Mouse (Mus musculus) CH12.LX (cell line): ENCODE measurements around the gene Dclk2. TPM values are rescaled to one million over a fixed set of nuclear protein-coding genes. Genes with fewer than 3 reads are reported as not detected.

ENCODE experiments used
- DNase-seq: peaks from one replicate; pipeline ENCODE4 v3.0.0-alpha.2; 2013; ENCODE audit errors: extremely low read depth
- H3K27ac ChIP-seq: 2 replicates; pipeline ENCODE4 v1.5.1; 2012; ENCODE audit warnings: low read depth, mild to moderate bottlenecking, control low read depth, moderate library complexity; ENCODE audit not compliant: insufficient read depth
- H3K27me3 ChIP-seq: replicated peaks from 2 replicates; pipeline ENCODE3; 2012; ENCODE audit warnings: inconsistent platforms
- H3K36me3 ChIP-seq, 2 experiments: replicated peaks in 1 of 2; 2 replicates each; pipeline versions ENCODE3 to v1.6.1; 2012; ENCODE audit warnings: inconsistent platforms in 1 of 2, low read length in 1 of 2, mild to moderate bottlenecking in 1 of 2, mixed read lengths in 1 of 2, moderate library complexity in 1 of 2; ENCODE audit not compliant: control insufficient read depth in 1 of 2, insufficient read depth in 1 of 2
- H3K4me1 ChIP-seq, 2 experiments: 2 replicates each; pipeline ENCODE4 v1.6.1; 2012; ENCODE audit warnings: inconsistent platforms in 1 of 2, moderate library complexity in 1 of 2; ENCODE audit not compliant: insufficient read depth in 2 of 2, control insufficient read depth in 1 of 2
- H3K4me2 ChIP-seq: 2 replicates; pipeline ENCODE4 v1.6.1; 2012; ENCODE audit warnings: low read depth, mild to moderate bottlenecking, control low read depth; ENCODE audit not compliant: poor library complexity, insufficient read depth, severe bottlenecking
- H3K4me3 ChIP-seq, 3 experiments: fragments of 150-350 bp in 1 of 3; sonication (generic) in 1 of 3; replicated peaks in 1 of 3; 2 replicates each; pipeline versions ENCODE3 to v1.5.1; 2011 to 2012; ENCODE audit warnings: low read depth in 2 of 3, low read length in 2 of 3, mild to moderate bottlenecking in 2 of 3, moderate library complexity in 2 of 3, control low read depth in 1 of 3, improper control_type of control experiment in 1 of 3, inconsistent platforms in 1 of 3, mixed read lengths in 1 of 3; ENCODE audit not compliant: poor library complexity in 1 of 3
- H3K79me2 ChIP-seq: replicated peaks from 2 replicates; pipeline ENCODE4 v1.6.1; 2012; ENCODE audit warnings: mild to moderate bottlenecking, moderate library complexity; ENCODE audit not compliant: control insufficient read depth, poor library complexity, insufficient read depth, severe bottlenecking; ENCODE audit errors: extremely low read depth
- H3K9ac ChIP-seq: 2 replicates; pipeline ENCODE4 v1.6.1; 2012; ENCODE audit warnings: low read depth, mild to moderate bottlenecking, control low read depth, moderate library complexity; ENCODE audit not compliant: insufficient read depth
- H3K9me3 ChIP-seq: replicated peaks from 2 replicates; pipeline ENCODE3; 2012; ENCODE audit warnings: low read length, inconsistent platforms, mixed read lengths
- BHLHE40 ChIP-seq: IDR thresholded peaks from 2 replicates; pipeline ENCODE4 v1.6.1; 2011; ENCODE audit warnings: mild to moderate bottlenecking, low read depth, low read length, improper control_type of control experiment
- CHD2 ChIP-seq: IDR thresholded peaks from 2 replicates; pipeline ENCODE4 v1.6.1; 2011; ENCODE audit warnings: low read length, improper control_type of control experiment
- E2F4 ChIP-seq: IDR thresholded peaks from 2 replicates; pipeline ENCODE4 v1.6.1; 2011; ENCODE audit warnings: low read depth, low read length, improper control_type of control experiment; ENCODE audit not compliant: insufficient replicate concordance
- EP300 ChIP-seq: IDR thresholded peaks from 2 replicates; pipeline ENCODE4 v1.6.1; 2011; ENCODE audit warnings: low read length, improper control_type of control experiment
- ETS1 ChIP-seq: conservative IDR thresholded peaks from 2 replicates; pipeline ENCODE4 v1.6.1; 2012; ENCODE audit warnings: low read depth, mild to moderate bottlenecking, inconsistent platforms, low read length, improper control_type of control experiment, moderate library complexity
- IRF4 ChIP-seq: IDR thresholded peaks from 2 replicates; pipeline ENCODE4 v1.6.1; 2014; ENCODE audit warnings: low read depth, mild to moderate bottlenecking, inconsistent platforms, low read length, improper control_type of control experiment
- JUN ChIP-seq: IDR thresholded peaks from 2 replicates; pipeline ENCODE4 v1.6.1; 2011; ENCODE audit warnings: low read depth, mild to moderate bottlenecking, low read length, improper control_type of control experiment, moderate library complexity; ENCODE audit not compliant: insufficient read depth
- JUND ChIP-seq: conservative IDR thresholded peaks from 2 replicates; pipeline ENCODE4 v1.6.1; 2011; ENCODE audit warnings: low read depth, low read length, improper control_type of control experiment
- KAT2A ChIP-seq: IDR thresholded peaks from 2 replicates; pipeline ENCODE4 v1.6.1; 2012; ENCODE audit warnings: low read length, improper control_type of control experiment, inconsistent platforms; ENCODE audit not compliant: insufficient replicate concordance
- MAFK ChIP-seq: IDR thresholded peaks from 2 replicates; pipeline ENCODE4 v1.6.1; 2011; ENCODE audit warnings: low read length, improper control_type of control experiment; ENCODE audit not compliant: insufficient replicate concordance
- MAX ChIP-seq: IDR thresholded peaks from 2 replicates; pipeline ENCODE4 v1.6.1; 2011; ENCODE audit warnings: low read length, improper control_type of control experiment
- MEF2A ChIP-seq: IDR thresholded peaks from 2 replicates; pipeline ENCODE4 v1.6.1; 2014; ENCODE audit warnings: low read depth, mild to moderate bottlenecking, inconsistent platforms, low read length, improper control_type of control experiment, borderline replicate concordance
- NELFE ChIP-seq: IDR thresholded peaks from 2 replicates; pipeline ENCODE4 v1.6.1; 2011; ENCODE audit warnings: low read depth, low read length, improper control_type of control experiment
- SIN3A ChIP-seq: IDR thresholded peaks from 2 replicates; pipeline ENCODE4 v1.6.1; 2012; ENCODE audit warnings: low read length, improper control_type of control experiment, inconsistent platforms
- UBTF ChIP-seq: IDR thresholded peaks from 2 replicates; pipeline ENCODE4 v1.6.1; 2012; ENCODE audit warnings: low read depth, mild to moderate bottlenecking, inconsistent platforms, low read length, improper control_type of control experiment, moderate library complexity
- ZC3H11A ChIP-seq: IDR thresholded peaks from 2 replicates; pipeline ENCODE4 v1.6.1; 2012; ENCODE audit warnings: low read depth, mild to moderate bottlenecking, inconsistent platforms, low read length, improper control_type of control experiment
- ZKSCAN1 ChIP-seq: IDR thresholded peaks from 2 replicates; pipeline ENCODE4 v1.6.1; 2012; ENCODE audit warnings: low read depth, inconsistent platforms, low read length, improper control_type of control experiment, borderline replicate concordance
- ZMIZ1 ChIP-seq: IDR thresholded peaks from 2 replicates; pipeline ENCODE4 v1.6.1; 2012; ENCODE audit warnings: low read depth, mild to moderate bottlenecking, inconsistent platforms, low read length, improper control_type of control experiment
- dilution Hi-C: fragments of 300-500 bp; cut with MboI; formaldehyde crosslinking; loops from 2 replicates; pipeline ENCODE4 v1.14.3; 2020; ENCODE audit warnings: low sequenced_read_pairs; ENCODE audit not compliant: extremely low pct_unique_long_range_greater_than_20kb, extremely low pct_ligation_motif_present
- in situ Hi-C: fragments of 300-500 bp; cut with MboI; formaldehyde crosslinking; loops from 3 replicates; pipeline ENCODE4 v1.14.3; 2019; ENCODE audit warnings: low sequenced_read_pairs, low pct_ligation_motif_present, low pct_unique_long_range_greater_than_20kb, mixed read lengths
- polyA plus RNA-seq: library from polyadenylated mRNA; unstranded; fragments of >175 nt; gene quantifications from 2 replicates; pipeline ENCODE4 v1.2.1, GENCODE M21; 2012; ENCODE audit warnings: low read depth; ENCODE audit not compliant: insufficient read length
- total RNA-seq, 2 experiments: library from RNA; depleted of rRNA; stranded (reverse); fragments of 300-350 nt in 1 of 2; fragments of >200 nt in 1 of 2; gene quantifications; 2 replicates each; pipeline ENCODE4 v1.2.3; 2012 to 2014

The Dclk2 gene
- total and polyA plus RNA-seq, 3 experiments = 0.93 to 2.0 (median 1.0) TPM

GRCm38 (mm10) chr3:86806834-86807233 lies 113.8 kb downstream of the Dclk2 start:
- DNase-seq = no peak
- dilution Hi-C loops = no loop called here

GRCm38 (mm10) chr3:86804265-86804664 lies 116.4 kb downstream of the Dclk2 start:
- H3K4me1 ChIP-seq = peaks cover 0 to 2% of the 10 kb centered on the region in 2 experiments; a peak in 1 of 4 replicates
- no peaks in the 10 kb centered on the region for H3K27me3 ChIP-seq
- no peak overlapping the region for H3K4me2 ChIP-seq
- no peaks in the 10 kb centered on the region for H3K79me2 ChIP-seq
- H3K36me3 ChIP-seq = peaks cover 0 to 6% of the 10 kb centered on the region in 2 experiments
- DNase-seq = no peak
- H3K27ac ChIP-seq = no peak overlapping the region
- TF ChIP-seq EP300 = no peak
- TF ChIP-seq ETS1 = no peak
- dilution Hi-C loops = no loop called here
- in situ Hi-C loops = no loop called here
- H3K9ac ChIP-seq = no peak overlapping the region
- no peak overlapping the region for H3K4me3 ChIP-seq
- no peaks in the 10 kb centered on the region for H3K9me3 ChIP-seq

More at GRCm38 (mm10) chr3:86806834-86807233, 113.8 kb downstream of the Dclk2 start:
- in situ Hi-C loops = no loop called here
- H3K79me2 ChIP-seq = no peaks in the 10 kb centered on the region
- H3K4me1 ChIP-seq = peaks cover 0 to 2% of the 10 kb centered on the region in 2 experiments; a peak in 2 of 4 replicates
- TF ChIP-seq KAT2A (no peak), JUND (no peak), JUN (no peak), ZKSCAN1 (no peak), EP300 (no peak)
- TF ChIP-seq, all 38 proteins: peak for 0
- H3K4me2 ChIP-seq = no peak overlapping the region
- H3K27ac ChIP-seq = no peak overlapping the region
- no peaks in the 10 kb centered on the region for H3K27me3 ChIP-seq
- no peak overlapping the region for H3K4me3 ChIP-seq
- H3K9ac ChIP-seq = no peak overlapping the region
- peaks cover 0 to 7% of the 10 kb centered on the region in 2 experiments for H3K36me3 ChIP-seq
- no peaks in the 10 kb centered on the region for H3K9me3 ChIP-seq

- DNase-seq = no peak
- peaks cover under 1 to 3% of the 10 kb centered on the region in 2 experiments; a peak in 3 of 4 replicates for H3K4me1 ChIP-seq
- no peaks in the 10 kb centered on the region for H3K27me3 ChIP-seq
- no peaks in the 10 kb centered on the region for H3K79me2 ChIP-seq
- dilution Hi-C loops (no loop called here), in situ Hi-C loops (no loop called here)
- H3K27ac ChIP-seq = no peak overlapping the region
- no peak overlapping the region for H3K4me2 ChIP-seq
- TF ChIP-seq NELFE = no peak
- no peak for TF ChIP-seq E2F4
- TF ChIP-seq MAX = no peak
- no peak for TF ChIP-seq ZKSCAN1
- no peak for TF ChIP-seq ETS1
- TF ChIP-seq BHLHE40 = no peak
- TF ChIP-seq MAFK = no peak
- no peak for TF ChIP-seq MEF2A
- no peak for TF ChIP-seq ZMIZ1
- TF ChIP-seq IRF4 = no peak
- TF ChIP-seq SIN3A = no peak
- no peak for TF ChIP-seq ZC3H11A
- no peak for TF ChIP-seq CHD2
- TF ChIP-seq UBTF = no peak
- no peak for TF ChIP-seq EP300
- no peak overlapping the region for H3K9ac ChIP-seq
- peaks cover 0 to 8% of the 10 kb centered on the region in 2 experiments for H3K36me3 ChIP-seq
- no peak overlapping the region for H3K4me3 ChIP-seq
- no peaks in the 10 kb centered on the region for H3K9me3 ChIP-seq
Measured at GRCm38 (mm10) chr3:86802825-86803224, 117.8 kb downstream of the Dclk2 start.
